Mouse (Mus musculus): ENCODE measurements around the gene Myo1e. TPM values are rescaled to one million over a fixed set of nuclear protein-coding genes. Genes with fewer than 3 reads are reported as not detected.

The Myo1e gene
- polyA plus RNA-seq, 1 experiment from 2014 or later, result 15.7 TPM

GRCm38 (mm10) chr9:70364741-70365140 is 157.6 kb downstream of the Myo1e start:
- Histone ChIP-seq H3K4me3 (ENCODE audit: low read depth, low read length) (no peak overlapping the region), H3K27ac (replicated peaks) (no peak overlapping the region), H3K9me3 (ENCODE audit: control insufficient read depth, low read length) (no peaks in the 10 kb centered on the region), H3K4me1 (replicated peaks; ENCODE audit: control insufficient read depth, insufficient read depth) (no peaks in the 10 kb centered on the region), H3K36me3 (ENCODE audit: control insufficient read depth, insufficient read depth, low read length) (peaks cover 34% of the 10 kb centered on the region), H3K27me3 (ENCODE audit: control insufficient read depth, insufficient read depth, low read length) (no peaks in the 10 kb centered on the region), H3K9ac (ENCODE audit: low read length) (no peak overlapping the region), H3K4me2 (replicated peaks; ENCODE audit: low read depth) (no peak overlapping the region)
- 96% methylated on average over 8 of the region's 8 CpGs for WGBS
- DNase-seq (ENCODE audit: low spot score) (no peak), ATAC-seq (ENCODE audit: low FRiP score, low TSS enrichment) (no peak)
- TF ChIP-seq CTCF (IDR thresholded peaks at IDR 0.05; ENCODE audit: low read depth) (no peak), EP300 (optimal IDR thresholded peaks at IDR 0.05) (no peak)

- Histone ChIP-seq H3K27ac (replicated peaks) (no peak overlapping the region), H3K4me2 (replicated peaks; ENCODE audit: low read depth) (no peak overlapping the region), H3K36me3 (ENCODE audit: control insufficient read depth, insufficient read depth, low read length) (peaks cover 42% of the 10 kb centered on the region), H3K9ac (ENCODE audit: low read length) (no peak overlapping the region), H3K4me3 (ENCODE audit: low read depth, low read length) (no peak overlapping the region), H3K9me3 (ENCODE audit: control insufficient read depth, low read length) (no peaks in the 10 kb centered on the region), H3K27me3 (ENCODE audit: control insufficient read depth, insufficient read depth, low read length) (no peaks in the 10 kb centered on the region), H3K4me1 (replicated peaks; ENCODE audit: control insufficient read depth, insufficient read depth) (no peaks in the 10 kb centered on the region)
- WGBS, result 88% methylated on average over 2 of the region's 2 CpGs
- DNase-seq (ENCODE audit: low spot score), result no peak
- no peak for TF ChIP-seq EP300 (optimal IDR thresholded peaks at IDR 0.05)
- no peak for TF ChIP-seq CTCF (IDR thresholded peaks at IDR 0.05; ENCODE audit: low read depth)
- no peak for ATAC-seq (ENCODE audit: low FRiP score, low TSS enrichment)
Observed at GRCm38 (mm10) chr9:70365915-70366314, 158.8 kb downstream of the Myo1e start.

GRCm38 (mm10) chr9:70366898-70367297 is 159.7 kb downstream of the Myo1e start:
- H3K27me3 ChIP-seq (ENCODE audit: control insufficient read depth, insufficient read depth, low read length), result no peaks in the 10 kb centered on the region
- H3K4me3 ChIP-seq (ENCODE audit: low read depth, low read length), result no peak overlapping the region
- H3K9ac ChIP-seq (ENCODE audit: low read length), result no peak overlapping the region
- no peak overlapping the region for H3K4me2 ChIP-seq (replicated peaks; ENCODE audit: low read depth)
- H3K4me1 ChIP-seq (replicated peaks; ENCODE audit: control insufficient read depth, insufficient read depth), result no peaks in the 10 kb centered on the region
- ATAC-seq (ENCODE audit: low FRiP score, low TSS enrichment) (no peak), DNase-seq (ENCODE audit: low spot score) (no peak)
- 86% methylated on average over 6 of the region's 6 CpGs for WGBS
- no peaks in the 10 kb centered on the region for H3K9me3 ChIP-seq (ENCODE audit: control insufficient read depth, low read length)
- H3K27ac ChIP-seq (replicated peaks), result no peak overlapping the region
- H3K36me3 ChIP-seq (ENCODE audit: control insufficient read depth, insufficient read depth, low read length), result peaks cover 41% of the 10 kb centered on the region
- no peak for TF ChIP-seq CTCF (IDR thresholded peaks at IDR 0.05; ENCODE audit: low read depth)
- TF ChIP-seq EP300 (optimal IDR thresholded peaks at IDR 0.05), result no peak

GRCm38 (mm10) chr9:70371638-70372037 is 164.5 kb downstream of the Myo1e start:
- H3K4me2 ChIP-seq (replicated peaks; ENCODE audit: low read depth), result no peak overlapping the region
- 71% methylated on average over 5 of the region's 5 CpGs for WGBS
- no peak overlapping the region for H3K27ac ChIP-seq (replicated peaks)
- no peak for DNase-seq (ENCODE audit: low spot score)
- H3K9me3 ChIP-seq (ENCODE audit: control insufficient read depth, low read length), result no peaks in the 10 kb centered on the region
- no peak overlapping the region for H3K9ac ChIP-seq (ENCODE audit: low read length)
- H3K4me1 ChIP-seq (replicated peaks; ENCODE audit: control insufficient read depth, insufficient read depth), result no peaks in the 10 kb centered on the region
- H3K27me3 ChIP-seq (ENCODE audit: control insufficient read depth, insufficient read depth, low read length), result no peaks in the 10 kb centered on the region
- H3K36me3 ChIP-seq (ENCODE audit: control insufficient read depth, insufficient read depth, low read length), result peaks cover 31% of the 10 kb centered on the region
- no peak overlapping the region for H3K4me3 ChIP-seq (ENCODE audit: low read depth, low read length)
- ATAC-seq (ENCODE audit: low FRiP score, low TSS enrichment), result no peak
- TF ChIP-seq EP300 (optimal IDR thresholded peaks at IDR 0.05), result no peak
- TF ChIP-seq CTCF (IDR thresholded peaks at IDR 0.05; ENCODE audit: low read depth), result no peak

GRCm38 (mm10) chr9:70379502-70380467 is 172.6 kb downstream of the Myo1e start:
- Histone ChIP-seq H3K4me2 (replicated peaks; ENCODE audit: low read depth) (no peak overlapping the region), H3K9ac (ENCODE audit: low read length) (no peak overlapping the region), H3K27ac (replicated peaks) (no peak overlapping the region), H3K36me3 (ENCODE audit: control insufficient read depth, insufficient read depth, low read length) (peaks cover 27% of the 10 kb centered on the region), H3K27me3 (ENCODE audit: control insufficient read depth, insufficient read depth, low read length) (no peaks in the 10 kb centered on the region), H3K4me3 (ENCODE audit: low read depth, low read length) (no peak overlapping the region), H3K9me3 (ENCODE audit: control insufficient read depth, low read length) (no peaks in the 10 kb centered on the region), H3K4me1 (replicated peaks; ENCODE audit: control insufficient read depth, insufficient read depth) (no peaks in the 10 kb centered on the region)
- TF ChIP-seq CTCF (IDR thresholded peaks at IDR 0.05; ENCODE audit: low read depth) (no peak), EP300 (optimal IDR thresholded peaks at IDR 0.05) (no peak)
- DNase-seq (ENCODE audit: low spot score) (no peak), ATAC-seq (ENCODE audit: low FRiP score, low TSS enrichment) (no peak)
- 87% methylated on average over 7 of the region's 7 CpGs for WGBS

GRCm38 (mm10) chr9:70382091-70382490 is 174.9 kb downstream of the Myo1e start:
- Histone ChIP-seq H3K36me3 (ENCODE audit: control insufficient read depth, insufficient read depth, low read length) (peaks cover 18% of the 10 kb centered on the region), H3K9ac (ENCODE audit: low read length) (no peak overlapping the region), H3K27ac (replicated peaks) (no peak overlapping the region), H3K27me3 (ENCODE audit: control insufficient read depth, insufficient read depth, low read length) (no peaks in the 10 kb centered on the region), H3K4me2 (replicated peaks; ENCODE audit: low read depth) (no peak overlapping the region), H3K4me1 (replicated peaks; ENCODE audit: control insufficient read depth, insufficient read depth) (no peaks in the 10 kb centered on the region), H3K9me3 (ENCODE audit: control insufficient read depth, low read length) (no peaks in the 10 kb centered on the region), H3K4me3 (ENCODE audit: low read depth, low read length) (no peak overlapping the region)
- ATAC-seq (ENCODE audit: low FRiP score, low TSS enrichment) (no peak), DNase-seq (ENCODE audit: low spot score) (no peak)
- TF ChIP-seq CTCF (IDR thresholded peaks at IDR 0.05; ENCODE audit: low read depth) (no peak), EP300 (optimal IDR thresholded peaks at IDR 0.05) (no peak)
- 79% methylated on average over 12 of the region's 12 CpGs for WGBS

All from stomach, postnatal 0 days (tissue).